Mouse (Mus musculus) right cerebral cortex, postnatal 36 days (tissue): ENCODE measurements at regions not wholly inside any gene's neighbourhood (a gene's known extent, or its start where the extent isn't known, plus 50 kb on each side); places are given as distances from the start of the nearest gene placed in this dataset.
A peak's percentile ranks its signal among the peaks of the same experiment; 100 is the strongest.

Experiments
- DNase-seq, 2 experiments: peaks; one replicate each; pipeline ENCODE4 v3.0.0; 2022; ENCODE audit warnings: low spot score in 2 of 2, mixed read lengths in 1 of 2

DNA sequence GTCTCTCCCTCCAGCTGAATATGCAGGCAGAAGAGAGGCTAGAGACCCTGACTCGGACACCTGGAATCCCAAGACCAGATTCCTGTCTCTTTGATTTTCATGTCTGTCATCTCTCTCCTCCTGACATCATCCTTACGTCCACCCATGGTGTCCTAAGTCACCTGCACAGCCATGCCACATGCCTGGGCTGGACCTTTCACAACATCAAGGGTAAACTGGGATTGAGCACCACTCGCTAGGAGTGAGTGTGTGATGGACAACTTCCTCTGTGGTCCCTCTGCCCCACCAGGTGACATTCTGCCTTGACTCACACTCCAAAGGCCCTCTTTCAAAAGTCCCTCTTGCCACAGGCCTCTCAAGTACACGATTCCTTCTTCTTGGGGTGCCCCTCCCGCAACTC lies 244.1 kb downstream of the Bcl11b start:
- DNase-seq, result no peak

DNA sequence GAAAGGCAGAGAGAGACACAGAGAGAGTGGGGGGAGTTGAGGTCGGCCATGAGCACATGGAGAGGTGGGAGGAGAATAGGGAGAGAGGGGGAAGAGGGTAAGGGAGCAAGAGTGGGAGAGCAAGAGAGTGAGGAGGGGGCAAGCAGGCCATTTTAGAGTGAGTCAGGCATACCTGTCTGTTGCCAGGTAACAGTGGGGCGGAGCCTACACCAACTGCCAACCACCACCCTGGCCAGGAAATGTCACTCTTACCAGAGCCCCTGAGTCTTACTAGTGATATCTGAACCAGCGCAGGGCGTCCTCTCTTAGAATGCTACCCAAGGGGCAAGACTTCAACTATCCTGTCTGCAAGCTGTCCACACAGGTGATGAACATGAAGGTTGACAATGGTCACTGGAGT lies 243.5 kb downstream of the Bcl11b start:
- no peak for DNase-seq

- DNase-seq, result no peak
Observed at GRCm38 (mm10) chr12:107762140-107762539, 241.3 kb downstream of the Bcl11b start.

GRCm38 (mm10) chr12:107769801-107770515 lies 233.4 kb downstream of the Bcl11b start:
- no peak for DNase-seq

DNA sequence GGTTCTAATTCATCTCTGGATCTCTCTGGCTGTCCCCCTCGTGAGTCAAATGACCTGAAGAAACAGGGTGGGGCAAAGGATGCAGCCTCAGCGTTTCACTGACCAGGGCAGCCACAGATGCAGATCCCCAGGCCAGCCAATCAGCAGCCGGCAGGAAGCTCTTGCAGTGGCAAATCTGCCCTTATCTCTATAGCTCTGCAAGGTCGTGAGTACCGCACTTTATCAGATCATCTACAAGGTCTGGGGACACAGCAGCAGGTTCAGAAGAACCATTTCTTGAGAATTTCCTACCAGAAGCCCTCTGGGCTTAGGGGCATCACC lies 232.9 kb downstream of the Bcl11b start:
- no peak for DNase-seq

- DNase-seq, result no peak
Observed at GRCm38 (mm10) chr12:107771325-107771724, 232.1 kb downstream of the Bcl11b start.

- DNase-seq, result no peak
Observed at GRCm38 (mm10) chr12:107771809-107772208, 231.6 kb downstream of the Bcl11b start.

- no peak for DNase-seq
Observed at GRCm38 (mm10) chr12:107778046-107778445, 225.4 kb downstream of the Bcl11b start.

- DNase-seq, result no peak
Observed at GRCm38 (mm10) chr12:107779306-107780057, 223.9 kb downstream of the Bcl11b start.

GRCm38 (mm10) chr12:107782147-107782546 lies 221.3 kb downstream of the Bcl11b start:
- DNase-seq, result no peak

- no peak for DNase-seq
Observed at GRCm38 (mm10) chr12:107783831-107784230, 219.6 kb downstream of the Bcl11b start.

- DNase-seq, result no peak
Observed at GRCm38 (mm10) chr12:107789818-107790217, 213.6 kb downstream of the Bcl11b start.

DNA sequence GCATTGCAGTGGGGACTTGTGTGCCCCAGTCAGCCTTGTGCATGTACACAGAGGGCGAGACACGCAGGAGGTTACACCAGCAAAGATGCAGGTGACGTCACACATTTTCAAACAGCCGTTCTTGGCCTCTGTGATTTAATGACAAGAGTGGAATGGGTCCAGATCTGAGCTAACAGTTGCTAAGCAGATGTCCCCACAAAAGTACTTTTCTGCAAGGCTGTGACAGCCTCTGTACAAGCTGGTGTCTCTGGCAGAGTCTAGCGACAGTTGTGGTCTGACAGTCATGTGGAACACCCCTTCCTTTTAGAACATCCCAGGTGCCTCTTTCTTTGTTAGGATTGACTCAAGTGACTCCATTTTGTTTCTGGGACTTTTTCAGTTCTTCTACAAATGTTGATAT lies 203.1 kb downstream of the Bcl11b start:
- no peak for DNase-seq

DNA sequence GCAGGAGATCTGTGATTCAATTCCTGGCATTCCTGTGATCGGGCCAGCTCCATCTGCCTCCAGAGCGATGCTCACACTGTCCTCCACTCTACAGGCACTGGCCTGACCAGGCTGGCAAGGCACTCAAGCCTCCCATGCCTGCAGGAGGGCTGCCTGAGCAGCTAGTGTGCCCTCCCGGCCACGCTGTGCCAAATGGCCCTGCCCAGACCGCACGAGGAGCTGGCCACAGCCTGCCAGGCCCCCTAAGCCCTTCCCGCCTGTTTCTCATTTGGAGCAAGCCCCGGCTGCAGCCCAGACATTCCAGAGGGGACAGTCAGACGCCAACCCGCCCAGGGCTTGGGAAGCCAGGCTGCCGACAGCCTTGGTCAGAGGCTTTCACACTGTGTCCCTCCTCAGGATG lies 195.8 kb downstream of the Bcl11b start:
- DNase-seq, result no peak

GRCm38 (mm10) chr12:107808158-107808715 lies 195.2 kb downstream of the Bcl11b start:
- DNase-seq, result no peak

DNA sequence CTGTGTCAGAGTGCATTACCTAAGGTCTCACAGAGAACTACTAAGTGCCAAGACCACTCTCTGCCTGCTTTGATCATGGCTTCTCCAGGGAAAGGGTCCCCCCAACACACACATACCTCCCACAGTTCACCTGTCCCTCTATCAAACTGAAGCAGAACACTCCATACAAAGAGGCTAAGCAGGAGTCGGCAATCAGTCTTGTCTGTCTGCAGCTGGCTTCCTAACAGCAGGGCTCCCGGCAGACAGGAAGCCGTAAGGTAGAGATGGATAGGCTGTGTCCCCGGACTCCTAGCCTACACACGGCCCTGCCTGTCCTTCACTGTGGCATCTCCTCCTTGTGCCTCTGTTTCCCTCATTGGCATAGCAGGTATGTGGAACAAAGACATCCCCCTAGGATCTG lies 192.2 kb downstream of the Bcl11b start:
- DNase-seq, result no peak

- DNase-seq, result peak; percentile 22 to 43
Observed at GRCm38 (mm10) chr12:107812549-107813335, 190.7 kb downstream of the Bcl11b start.

- no peak for DNase-seq
Observed at GRCm38 (mm10) chr12:107814926-107815325, 188.5 kb downstream of the Bcl11b start.

DNA sequence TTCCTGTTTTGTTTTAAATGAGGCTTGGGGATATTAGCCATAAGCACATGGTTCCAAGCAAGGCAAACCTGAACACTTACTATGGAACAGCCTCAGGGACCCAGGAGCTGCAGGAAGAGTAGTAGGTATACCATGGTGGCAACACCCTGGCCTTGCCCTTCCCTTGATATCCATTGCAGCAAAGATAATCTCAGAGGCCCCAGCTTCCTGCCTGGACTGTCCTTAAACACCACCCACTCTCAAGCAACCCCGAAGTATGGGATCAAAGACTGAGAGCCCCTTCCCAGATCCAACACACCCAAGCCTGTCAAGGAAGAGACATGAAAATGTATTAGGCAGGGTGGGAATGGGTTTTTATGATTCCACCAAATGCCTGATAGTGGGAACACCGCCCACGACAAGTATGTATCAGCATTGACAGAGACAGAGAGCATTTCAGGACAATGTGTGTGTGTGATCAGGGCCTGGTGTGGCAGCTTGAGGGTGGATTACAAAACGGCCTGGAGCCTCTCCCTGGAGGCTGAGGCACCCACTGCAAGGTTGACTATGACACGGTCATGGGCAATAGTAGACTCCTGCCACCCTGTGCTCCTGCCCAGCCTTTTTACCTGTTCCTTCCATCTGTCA lies 179.5 kb downstream of the Bcl11b start:
- no peak for DNase-seq

DNA sequence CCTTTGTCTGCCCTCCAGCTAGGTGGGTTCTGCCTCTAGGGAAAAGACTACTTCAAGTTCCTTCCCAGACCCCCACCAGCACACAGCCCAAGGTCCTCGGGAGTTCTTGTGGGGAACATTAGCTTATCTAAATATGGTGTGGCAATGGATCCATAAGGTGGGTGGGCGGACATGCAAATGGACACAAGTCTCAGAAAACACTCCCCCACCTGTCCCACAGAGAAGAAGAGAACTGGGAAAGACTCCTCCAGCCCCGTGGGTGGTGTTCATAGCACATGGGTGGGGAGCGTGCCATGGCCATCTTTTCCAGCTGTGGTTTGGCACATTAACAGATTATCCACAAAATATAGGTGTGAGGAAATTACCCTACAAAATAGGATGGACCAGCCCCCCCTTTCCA lies 177.5 kb downstream of the Bcl11b start:
- DNase-seq, result peak; percentile 29 to 30

DNA sequence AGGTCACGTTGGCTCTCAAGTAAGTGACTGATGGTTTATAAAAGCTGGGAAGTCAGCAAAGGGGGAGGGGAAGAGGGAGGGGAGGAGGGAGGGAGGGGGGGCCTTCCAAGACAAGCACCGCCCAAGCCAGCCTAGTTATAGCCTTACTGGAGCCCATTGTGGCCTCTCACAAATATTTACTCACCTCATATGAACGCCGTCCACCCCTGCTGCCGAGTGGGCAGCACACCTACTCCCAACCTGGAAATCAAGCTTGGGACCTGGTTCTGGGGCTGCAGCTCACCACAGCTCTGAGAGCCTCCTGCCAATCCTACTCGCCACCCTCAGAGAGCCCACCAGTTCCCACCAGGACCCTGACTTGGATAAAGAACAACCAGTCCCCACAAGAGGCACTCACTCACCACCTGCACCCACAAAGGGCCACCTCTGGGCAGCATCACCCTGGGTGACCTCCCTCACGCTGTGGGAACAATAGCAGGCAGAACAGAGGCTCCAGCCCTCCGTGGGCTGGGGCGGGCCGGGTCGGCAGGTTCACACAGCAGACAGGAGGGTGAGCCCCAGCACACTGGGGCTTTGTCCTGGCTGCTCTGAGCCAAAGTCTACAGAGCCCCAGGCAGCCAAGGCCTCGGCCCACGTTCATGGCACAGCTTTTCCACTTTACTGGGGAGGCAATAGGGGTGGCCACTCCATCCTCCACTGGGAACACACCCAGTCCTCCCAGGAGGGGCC lies 171.8 kb downstream of the Bcl11b start:
- DNase-seq, result no peak
